Mouse (Mus musculus) cortical plate, adult 2 months (tissue): ENCODE measurements around the gene Ripor2.

Experiments
- CTCF ChIP-seq: fragments of 200-500 bp; IDR thresholded peaks from 2 replicates; pipeline ENCODE4 v1.5.1; 2011; ENCODE audit warnings: mild to moderate bottlenecking, control low read depth, low read length; ENCODE audit not compliant: insufficient read depth; ENCODE audit errors: extremely low read depth
- POLR2A ChIP-seq: fragments of 200-500 bp; IDR thresholded peaks from 2 replicates; pipeline ENCODE4 v1.6.1; 2011; ENCODE audit warnings: mild to moderate bottlenecking, low read length, control low read depth; ENCODE audit not compliant: insufficient read depth; ENCODE audit errors: extremely low read depth

DNA sequence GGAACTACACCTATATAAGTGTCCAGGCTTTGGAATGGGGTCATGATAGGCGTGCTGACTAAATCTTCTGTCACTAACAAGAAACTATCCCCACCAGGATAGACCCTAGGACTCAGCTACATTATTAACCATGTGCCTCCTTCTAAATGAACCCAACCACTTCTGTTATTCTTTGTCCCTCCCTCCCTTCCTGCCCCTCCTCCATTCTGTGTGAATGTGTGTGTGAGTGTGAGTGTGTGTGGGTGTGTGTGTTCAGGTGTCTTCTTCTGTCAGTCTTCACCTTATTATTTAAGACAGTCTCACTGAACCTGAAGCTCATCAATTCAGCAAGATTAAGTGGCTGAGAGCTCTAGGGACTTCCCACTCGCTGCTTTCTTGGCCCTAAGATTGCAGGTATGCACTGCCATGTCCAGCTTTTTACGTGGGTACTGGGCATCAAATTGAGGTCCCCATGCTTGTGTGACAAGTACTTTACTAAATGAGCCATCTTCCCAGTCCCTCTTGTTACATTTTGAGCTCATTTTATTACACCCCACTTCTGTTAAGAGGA is 58.9 kb downstream of the Ripor2 start:
- no peak for TF ChIP-seq POLR2A
- TF ChIP-seq CTCF = no peak
